Mouse (Mus musculus) forebrain, embryonic 11.5 days (tissue): ENCODE data around the gene Trim44. TPM values are rescaled to one million over a fixed set of nuclear protein-coding genes. Genes with fewer than 3 reads are reported as not detected.

Experiments
- ATAC-seq: fragments of 200-750 bp; cut with Nextera tagmentation; replicated peaks from 2 replicates; pipeline ENCODE4 v1.8.0; 2017; ENCODE audit warnings: moderate TSS enrichment; ENCODE audit not compliant: low FRiP score
- DNase-seq: peaks from one replicate; pipeline ENCODE4 v3.0.0-alpha.2; 2017; ENCODE audit warnings: low spot score
- H3K27ac ChIP-seq: fragments of 300-500 bp; sonication (generic); 2 replicates; pipeline ENCODE4 v1.5.1; 2014; ENCODE audit warnings: low read depth, low read length
- H3K27me3 ChIP-seq: fragments of 300-500 bp; sonication (generic); 2 replicates; pipeline ENCODE4 v1.6.1; 2014; ENCODE audit warnings: mild to moderate bottlenecking, low read length, mixed read lengths; ENCODE audit not compliant: control insufficient read depth, insufficient read depth
- H3K36me3 ChIP-seq: fragments of 300-500 bp; sonication (generic); 2 replicates; pipeline ENCODE4 v1.6.1; 2014; ENCODE audit warnings: mild to moderate bottlenecking, low read length, moderate library complexity, mixed read lengths; ENCODE audit not compliant: control insufficient read depth, insufficient read depth
- H3K4me1 ChIP-seq: fragments of 300-500 bp; sonication (generic); replicated peaks from 2 replicates; pipeline ENCODE4 v1.6.1; 2014; ENCODE audit warnings: low read length, mixed read lengths; ENCODE audit not compliant: control insufficient read depth, insufficient read depth
- H3K4me2 ChIP-seq: fragments of 300-500 bp; sonication (generic); 2 replicates; pipeline ENCODE4 v1.6.1; 2014; ENCODE audit warnings: low read depth, mild to moderate bottlenecking, low read length, moderate library complexity, mixed read lengths; ENCODE audit not compliant: severe bottlenecking
- H3K4me3 ChIP-seq: fragments of 300-500 bp; sonication (generic); 2 replicates; pipeline ENCODE4 v1.5.1; 2014; ENCODE audit warnings: low read depth, low read length
- H3K9ac ChIP-seq: fragments of 300-500 bp; sonication (generic); 2 replicates; pipeline ENCODE4 v1.6.1; 2014; ENCODE audit warnings: low read length
- H3K9me3 ChIP-seq: fragments of 300-500 bp; sonication (generic); 2 replicates; pipeline ENCODE4 v1.6.1; 2016; ENCODE audit warnings: low read length, mixed read lengths; ENCODE audit not compliant: control insufficient read depth
- WGBS: fragments of 180-500 bp; shearing (Covaris S2); extraction: QIAGEN DNeasy Blood & Tissue Kit; methylation state at CpG from one replicate; pipeline ENCODE4 v1.1.7; 2014; 5-methylcytosine and 5-hydroxymethylcytosine counted together
- polyA plus RNA-seq: library from polyadenylated mRNA; unstranded; fragments of >200 nt; fragmentation: Nextera tagmentation; extraction: Ambion mirVana; gene quantifications from 2 replicates; pipeline ENCODE4 v1.2.1, GENCODE M21; 2014

The Trim44 gene
- polyA plus RNA-seq, 1 experiment from 2014 or later = 50.7 TPM

DNA sequence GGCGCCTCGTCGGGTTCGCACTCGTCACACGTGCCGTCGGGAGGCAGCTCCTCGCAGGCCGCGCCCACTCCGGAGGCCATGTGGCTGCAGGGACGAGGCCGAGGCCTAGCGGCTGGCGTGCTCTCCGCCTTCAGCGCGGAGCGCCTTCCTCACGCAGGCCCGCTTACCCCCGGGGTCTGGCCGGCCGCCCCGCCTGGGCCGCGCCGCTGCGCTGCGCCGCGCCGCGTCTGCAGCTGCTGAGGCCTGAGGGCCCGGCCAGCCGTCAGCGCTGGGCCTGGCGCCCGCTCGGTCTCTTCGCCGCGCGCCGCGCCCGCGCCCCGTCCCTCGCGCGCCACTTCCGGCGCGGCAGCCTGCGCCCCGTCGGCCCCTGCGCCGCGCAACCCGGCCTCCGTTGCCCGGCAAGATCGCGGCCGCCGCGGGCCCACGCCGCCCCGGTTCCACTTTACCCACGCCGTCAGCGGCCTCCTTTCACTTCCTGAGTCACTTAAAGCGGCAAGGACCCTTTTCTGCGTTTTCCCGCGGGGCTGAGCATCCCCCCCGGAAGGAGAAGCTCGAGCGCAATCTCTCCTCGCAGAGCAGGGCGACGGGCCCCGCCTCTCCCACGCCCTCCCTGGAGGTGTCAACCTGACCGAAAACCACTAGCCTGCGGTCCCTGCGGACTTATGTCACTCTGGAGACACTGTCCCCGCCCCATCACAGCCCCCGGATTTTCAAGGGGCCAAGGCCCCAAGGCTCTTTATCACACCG is 6.8 kb downstream of the Trim44 start:
- Histone ChIP-seq H3K4me1 (peaks cover 11% of the 10 kb centered on the region; the same call in 1 of the 2 replicates), H3K9ac (peak overlapping the region; percentile 93), H3K27me3 (no peaks in the 10 kb centered on the region), H3K9me3 (no peaks in the 10 kb centered on the region), H3K4me2 (peak overlapping the region; percentile 86), H3K36me3 (no peaks in the 10 kb centered on the region), H3K27ac (peak overlapping the region; percentile 81), H3K4me3 (peak overlapping the region; percentile 69)
- peak; percentile 90 for ATAC-seq
- DNase-seq = peak; percentile 86
- WGBS = under 1% methylated on average over 89 of the region's 94 CpGs

DNA sequence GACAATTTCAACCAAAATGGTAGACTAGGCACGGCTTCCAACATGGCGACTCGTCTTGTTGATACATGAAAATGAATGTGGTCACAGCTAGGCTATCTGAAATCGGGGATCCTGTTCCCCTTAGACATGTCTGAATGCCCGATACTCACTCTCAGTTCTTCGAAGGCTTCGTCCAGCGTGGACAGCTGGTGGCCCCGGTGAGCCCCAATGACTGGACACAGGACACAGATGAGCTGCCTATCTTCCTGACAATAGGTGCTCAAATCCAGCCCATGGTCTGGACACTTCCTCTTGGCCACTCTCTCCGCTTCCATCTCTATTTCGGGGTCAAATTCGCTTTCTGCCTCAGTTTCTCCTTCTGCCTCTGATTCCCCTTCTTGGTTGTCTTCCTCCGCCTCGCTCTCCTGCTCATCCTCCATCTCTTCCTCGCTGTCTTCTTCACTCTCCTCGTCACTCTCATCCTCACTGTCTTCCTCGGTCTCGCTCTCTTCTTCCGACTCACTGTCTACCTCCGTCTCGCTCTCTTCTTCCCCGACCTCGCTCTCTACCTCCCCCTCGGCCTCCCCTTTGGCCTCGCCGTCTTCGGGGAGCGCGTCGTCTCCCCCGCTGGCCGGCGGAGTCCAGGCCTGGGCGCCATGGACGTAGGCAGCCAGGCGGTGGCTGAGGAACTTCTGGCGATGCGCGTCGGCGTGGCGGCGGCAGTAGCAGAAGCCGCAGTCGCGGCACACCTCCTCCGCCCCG is 7.6 kb downstream of the Trim44 start:
- Histone ChIP-seq H3K4me3 (peak overlapping the region; percentile 69), H3K9ac (peak overlapping the region; percentile 93), H3K27ac (peak overlapping the region; percentile 81), H3K27me3 (no peaks in the 10 kb centered on the region), H3K4me2 (peak overlapping the region; percentile 86), H3K4me1 (peaks cover 11% of the 10 kb centered on the region; the same call in 1 of the 2 replicates), H3K36me3 (no peaks in the 10 kb centered on the region), H3K9me3 (no peaks in the 10 kb centered on the region)
- ATAC-seq (no peak), DNase-seq (no peak)
- whole genome bisulfite sequencing = 40% methylated on average over 48 of the region's 48 CpGs

DNA sequence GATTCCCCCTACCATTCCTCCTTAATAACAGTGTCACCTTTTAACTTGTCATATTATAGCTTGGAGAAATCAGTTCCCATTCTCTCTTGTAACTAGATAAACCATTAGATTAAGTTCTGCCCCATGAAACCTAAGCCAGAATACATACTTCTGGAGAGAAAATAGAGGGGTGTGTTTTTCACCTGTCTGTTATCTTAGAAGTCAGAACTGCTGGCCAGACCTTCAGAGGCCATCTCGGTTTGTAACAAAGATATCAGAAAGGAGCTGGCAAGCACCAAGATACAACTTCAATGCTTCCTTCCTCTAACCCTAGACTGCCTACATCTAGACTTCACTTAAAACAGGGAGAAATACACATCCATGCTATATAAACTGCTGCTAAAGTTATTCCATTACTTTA is 11.1 kb downstream of the Trim44 start:
- ATAC-seq = no peak
- H3K27ac ChIP-seq = no peak overlapping the region
- H3K36me3 ChIP-seq = no peaks in the 10 kb centered on the region
- no peaks in the 10 kb centered on the region for H3K9me3 ChIP-seq
- H3K4me1 ChIP-seq = peaks cover 10% of the 10 kb centered on the region; the same call in 1 of the 2 replicates
- WGBS = 87% methylated on average over 1 of the region's 1 CpGs
- no peak overlapping the region for H3K9ac ChIP-seq
- DNase-seq = no peak
- H3K27me3 ChIP-seq = no peaks in the 10 kb centered on the region
- H3K4me2 ChIP-seq = no peak overlapping the region
- no peak overlapping the region for H3K4me3 ChIP-seq

- no peak for ATAC-seq
- H3K9me3 ChIP-seq = no peaks in the 10 kb centered on the region
- no peak overlapping the region for H3K27ac ChIP-seq
- H3K9ac ChIP-seq = no peak overlapping the region
- DNase-seq = no peak
- H3K4me1 ChIP-seq = no peaks in the 10 kb centered on the region
- WGBS = 87% methylated on average over 1 of the region's 1 CpGs
- H3K36me3 ChIP-seq = no peaks in the 10 kb centered on the region
- no peak overlapping the region for H3K4me2 ChIP-seq
- H3K4me3 ChIP-seq = no peak overlapping the region
- no peaks in the 10 kb centered on the region for H3K27me3 ChIP-seq
Measured at GRCm38 (mm10) chr2:102393457-102393856, 14.2 kb downstream of the Trim44 start.

GRCm38 (mm10) chr2:102385328-102385902 is 22.2 kb downstream of the Trim44 start:
- DNase-seq = no peak
- 0 out of 2 replicates have a peak, but pooled peaks cover 2% of the 10 kb centered on the region for H3K4me1 ChIP-seq
- no peak overlapping the region for H3K27ac ChIP-seq

GRCm38 (mm10) chr2:102384496-102384895 is 23.1 kb downstream of the Trim44 start:
- Histone ChIP-seq H3K27ac (no peak overlapping the region), H3K27me3 (no peaks in the 10 kb centered on the region), H3K4me2 (no peak overlapping the region), H3K4me1 (0 out of 2 replicates have a peak, but pooled peaks cover 2% of the 10 kb centered on the region), H3K9ac (no peak overlapping the region), H3K36me3 (no peaks in the 10 kb centered on the region), H3K9me3 (no peaks in the 10 kb centered on the region), H3K4me3 (no peak overlapping the region)
- no peak for ATAC-seq
- no peak for DNase-seq
- 72% methylated on average over 1 of the region's 1 CpGs for WGBS

More at GRCm38 (mm10) chr2:102385328-102385902, 22.2 kb downstream of the Trim44 start:
- no peak overlapping the region for H3K9ac ChIP-seq
- H3K27me3 ChIP-seq = no peaks in the 10 kb centered on the region
- no peaks in the 10 kb centered on the region for H3K36me3 ChIP-seq
- no peak overlapping the region for H3K4me2 ChIP-seq
- H3K9me3 ChIP-seq = no peaks in the 10 kb centered on the region
- ATAC-seq = no peak
- no peak overlapping the region for H3K4me3 ChIP-seq

- no peak overlapping the region for H3K9ac ChIP-seq
- no peak for DNase-seq
- no peak overlapping the region for H3K4me2 ChIP-seq
- 58% methylated on average over 2 of the region's 2 CpGs for WGBS
- H3K27me3 ChIP-seq = no peaks in the 10 kb centered on the region
- H3K27ac ChIP-seq = peak overlapping the region; percentile 18; the same call in 1 of the 2 replicates
- H3K9me3 ChIP-seq = no peaks in the 10 kb centered on the region
- H3K4me3 ChIP-seq = no peak overlapping the region
- no peaks in the 10 kb centered on the region for H3K36me3 ChIP-seq
- 0 out of 2 replicates have a peak, but pooled peaks cover 2% of the 10 kb centered on the region for H3K4me1 ChIP-seq
- ATAC-seq = no peak
Measured at GRCm38 (mm10) chr2:102384057-102384456, 23.6 kb downstream of the Trim44 start.

- H3K4me3 ChIP-seq = no peak overlapping the region
- H3K4me1 ChIP-seq = 0 out of 2 replicates have a peak, but pooled peaks cover 2% of the 10 kb centered on the region
- no peak overlapping the region for H3K4me2 ChIP-seq
- DNase-seq (no peak), ATAC-seq (no peak)
- no peak overlapping the region for H3K9ac ChIP-seq
- H3K9me3 ChIP-seq = no peaks in the 10 kb centered on the region
- WGBS = 55% methylated on average over 3 of the region's 3 CpGs
- H3K27ac ChIP-seq = peak overlapping the region; percentile 18; the same call in 1 of the 2 replicates
- no peaks in the 10 kb centered on the region for H3K27me3 ChIP-seq
- no peaks in the 10 kb centered on the region for H3K36me3 ChIP-seq
Measured at GRCm38 (mm10) chr2:102383069-102383834, 24.4 kb downstream of the Trim44 start.
